Mouse (Mus musculus) activated CD4-positive, CD25-positive, alpha-beta regulatory T cell, adult 9 weeks (primary cell): ENCODE measurements around the gene Rab21. TPM values are rescaled to one million over a fixed set of nuclear protein-coding genes. Genes with fewer than 3 reads are reported as not detected.

Source experiments
- polyA plus RNA-seq: library from polyadenylated mRNA; unstranded; fragments of 100-300 nt; shearing (Covaris generic); gene quantifications from one replicate; pipeline ENCODE4 v1.2.1, GENCODE M21; 2017

Gene Rab21
- polyA plus RNA-seq: 4.1 TPM

GRCm38 (mm10) chr10:115315473-115316171 is at the start of gene Rab21:
Rab21 (minus strand) TSS chr10:115315594.

GRCm38 (mm10) chr10:115361840-115362622 is 46.6 kb upstream of the Rab21 start, which contains the start of gene Tmem19:
Tmem19 (minus strand) TSS chr10:115362501.

GRCm38 (mm10) chr10:115251088-115251934 is 64.1 kb downstream of the Rab21 start, which contains the start of gene Tbc1d15:
Tbc1d15 (minus strand) TSS chr10:115251467.

Other genes with a start within 250 kb of the Rab21 start
- not detected for gene Tph2, start 130.6 kb downstream of the Rab21 start, polyA plus RNA-seq
- 115 TPM for gene Tbc1d15, start 64.1 kb downstream of the Rab21 start, polyA plus RNA-seq
- gene Tmem19, start 46.9 kb upstream of the Rab21 start, polyA plus RNA-seq: 49.2 TPM
- gene Thap2, start 68.8 kb upstream of the Rab21 start, polyA plus RNA-seq: 15.4 TPM
- 30.2 TPM for gene Zfc3h1, start 69.4 kb upstream of the Rab21 start, polyA plus RNA-seq